Mouse (Mus musculus) heart, postnatal 25 days (tissue): Measurements from ENCODE around the gene Hist1h4h. TPM values are rescaled to one million over a fixed set of nuclear protein-coding genes. Genes with fewer than 3 reads are reported as not detected.
"Not testable (repeated sequence)": the region's sequence is repeated elsewhere in the genome, so short reads cannot be mapped to it uniquely, and the experiment has no call there.

Experiments used
- DNase-seq: peaks from one replicate; pipeline ENCODE4 v3.0.0; 2022; ENCODE audit warnings: low spot score
- intact Hi-C: fragments of 180-260 bp; cut with DNase I; formaldehyde crosslinking; loops from one replicate; pipeline ENCODE4 v1.15.1; 2025
- total RNA-seq, 2 experiments: library from RNA; stranded (reverse); gene quantifications; 2 replicates each; pipeline ENCODE4 v1.2.3; 2021

Hist1h4h gene
- total RNA-seq, 2 experiments from 2014 or later, result 272 to 334 TPM

DNA sequence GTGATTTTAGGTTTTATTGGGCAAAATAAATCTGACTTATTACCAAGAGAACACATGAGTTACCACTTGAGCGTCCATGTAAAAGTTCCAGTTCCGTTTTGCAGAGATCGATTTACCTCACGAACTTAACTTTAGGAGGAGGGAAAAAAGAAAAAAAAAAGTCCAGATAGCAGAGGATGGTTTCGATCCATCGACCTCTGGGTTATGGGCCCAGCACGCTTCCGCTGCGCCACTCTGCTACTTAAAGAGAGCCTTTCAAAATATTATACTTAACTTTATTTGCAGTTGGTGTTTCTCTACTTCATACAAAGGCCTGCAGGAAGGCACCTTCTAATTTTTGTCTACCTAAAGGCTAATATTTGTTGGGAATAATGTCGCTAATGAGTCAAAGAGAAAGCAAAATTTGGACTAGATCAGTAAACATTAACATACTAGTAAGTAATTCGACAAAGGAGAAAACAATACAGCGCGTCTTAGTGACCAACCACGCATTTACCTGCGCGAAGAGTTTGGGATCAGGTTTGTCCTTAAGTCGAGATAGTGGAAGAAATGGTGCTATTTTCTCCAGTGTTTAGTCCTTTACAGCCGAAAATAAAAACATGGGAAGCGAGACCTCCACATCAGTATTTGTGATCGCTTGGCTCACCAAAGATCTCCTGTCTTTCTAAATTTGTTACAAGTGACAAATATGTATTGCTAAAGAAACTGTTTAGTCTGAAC lies 509 bp upstream of the Hist1h4h start:
- peak; percentile 40 for DNase-seq
- intact Hi-C loops, result loop anchor here (2.0 to 5.0 kb wide), 4 partner anchors 52 to 1818 kb away; partner anchors contain the start of genes Hist1h2be and Hist1h4d

DNA sequence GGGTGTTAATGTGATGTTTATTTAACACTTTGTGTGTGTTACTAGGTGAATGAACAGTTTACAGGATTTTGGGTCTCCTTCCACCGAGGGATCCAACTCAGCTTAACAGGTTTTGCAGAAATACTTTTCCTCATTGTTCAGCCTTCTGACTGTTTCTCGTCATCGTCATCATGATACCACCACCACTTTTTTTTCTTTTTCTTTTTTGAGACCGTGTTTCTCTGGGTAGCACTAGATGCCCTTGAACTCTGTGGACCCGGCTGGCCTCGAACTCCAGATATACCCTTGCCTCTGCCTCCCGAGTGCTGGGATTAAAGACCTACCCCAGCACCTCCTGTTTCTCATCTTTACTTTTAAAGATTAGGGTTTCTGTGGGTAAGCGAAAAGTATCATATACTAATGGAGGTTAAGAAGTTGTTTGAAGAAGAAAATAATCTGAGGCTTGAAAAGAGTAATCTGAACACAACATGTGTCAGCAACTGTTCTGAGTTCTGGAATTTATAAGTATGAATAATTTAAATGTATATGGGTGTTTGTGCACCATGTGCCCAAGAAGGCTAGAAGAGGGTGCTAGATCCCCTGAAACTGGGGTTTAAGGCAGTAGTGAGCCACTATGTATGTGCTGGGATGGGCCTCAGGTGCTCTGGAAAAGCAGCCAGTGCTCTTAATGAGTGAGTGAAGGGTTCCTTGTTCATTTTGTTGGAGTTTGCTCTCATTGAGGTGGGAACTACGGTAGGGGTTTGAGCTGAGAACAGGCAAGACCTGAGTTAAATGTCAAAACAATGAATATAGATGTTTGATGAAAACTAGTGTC lies 1.6 kb downstream of the Hist1h4h start:
- intact Hi-C loops, result loop anchor here (5.0 kb wide), 3 partner anchors 50 to 1820 kb away; partner anchors contain the start of gene Hist1h4d

GRCm38 (mm10) chr13:23533560-23534367 lies 2.9 kb downstream of the Hist1h4h start, which contains the start of gene Hist1h2af:
Hist1h2af (plus strand) TSS chr13:23533906.
- not testable (repeated sequence) for DNase-seq
- intact Hi-C loops, result loop anchor here (5.0 kb wide), 3 partner anchors 49 to 1821 kb away; partner anchors contain the start of gene Hist1h4d

More for the DNA sequence above, 1.6 kb downstream of the Hist1h4h start:
- DNase-seq, result no peak

GRCm38 (mm10) chr13:23534368-23535131 lies 3.7 kb downstream of the Hist1h4h start:
- DNase-seq, result no peak
- intact Hi-C loops, result loop anchor here (5.0 kb wide), 3 partner anchors 48 to 1822 kb away; partner anchors contain the start of gene Hist1h4d

- peak; percentile 71 for DNase-seq
- intact Hi-C loops, result not testable (repeated sequence)
These were observed 4.6 kb downstream of the Hist1h4h start, which contains the start of gene Hist1h3g for GRCm38 (mm10) chr13:23535137-23536075. Hist1h3g (plus strand) TSS chr13:23535422.

DNA sequence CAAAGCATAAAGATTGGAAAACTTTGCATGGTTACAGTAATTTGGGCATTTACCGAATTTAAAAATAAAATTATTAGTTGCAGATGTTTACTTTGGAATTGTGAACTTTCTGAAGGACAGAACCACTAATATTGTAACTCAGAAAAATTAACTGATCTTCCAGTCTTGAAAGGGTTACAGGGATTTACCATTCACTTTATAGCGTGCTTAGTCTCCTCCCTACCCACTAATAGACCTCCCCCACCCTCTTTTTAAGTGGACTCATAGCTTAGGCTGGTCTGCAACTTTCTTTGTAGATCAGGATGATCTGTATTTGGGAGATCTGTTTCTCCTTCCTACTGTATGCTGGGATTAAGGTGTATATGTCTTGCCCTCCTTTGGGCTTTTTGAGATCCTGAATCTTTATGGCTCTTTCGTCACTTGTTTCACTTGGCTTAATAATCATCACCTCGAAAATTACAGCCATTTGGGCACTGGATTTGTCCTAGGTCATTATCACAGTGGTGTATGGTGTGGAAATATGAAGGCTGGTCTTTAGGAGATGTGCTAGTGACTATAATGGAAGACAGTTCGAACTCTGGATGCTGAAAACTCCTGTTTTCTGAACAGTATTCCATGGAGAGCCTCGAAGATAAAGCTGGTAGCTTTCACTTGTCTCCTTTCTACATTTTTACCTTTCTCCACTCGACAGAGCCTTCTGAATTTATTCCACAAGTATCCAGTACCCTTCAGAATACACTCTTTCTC lies 5.4 kb downstream of the Hist1h4h start:
- intact Hi-C loops, result no loop called here
- DNase-seq, result no peak

- intact Hi-C loops, result no loop called here
- DNase-seq, result no peak
These were observed 6.3 kb downstream of the Hist1h4h start for GRCm38 (mm10) chr13:23537006-23537710.

DNA sequence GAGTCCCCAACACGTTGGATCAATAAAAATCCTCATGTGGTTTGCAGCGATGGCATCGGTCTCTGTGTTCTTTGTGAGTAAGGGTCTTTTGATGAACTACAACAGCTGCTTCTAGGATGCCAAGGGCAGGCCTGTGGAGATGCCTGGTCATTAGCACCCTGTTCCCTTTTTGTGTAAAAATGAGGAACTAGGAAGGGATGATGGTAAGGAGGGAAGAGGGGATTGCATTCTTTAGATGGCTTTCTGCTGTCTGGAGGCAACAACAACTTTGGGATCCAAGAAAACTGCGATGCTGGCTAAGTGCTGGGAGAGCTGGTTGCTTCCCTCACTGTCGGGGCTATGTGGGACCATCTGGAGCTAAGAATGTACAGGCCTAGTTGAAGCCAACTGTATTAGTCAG lies 7.4 kb downstream of the Hist1h4h start:
- no peak for DNase-seq
- intact Hi-C loops, result no loop called here

DNA sequence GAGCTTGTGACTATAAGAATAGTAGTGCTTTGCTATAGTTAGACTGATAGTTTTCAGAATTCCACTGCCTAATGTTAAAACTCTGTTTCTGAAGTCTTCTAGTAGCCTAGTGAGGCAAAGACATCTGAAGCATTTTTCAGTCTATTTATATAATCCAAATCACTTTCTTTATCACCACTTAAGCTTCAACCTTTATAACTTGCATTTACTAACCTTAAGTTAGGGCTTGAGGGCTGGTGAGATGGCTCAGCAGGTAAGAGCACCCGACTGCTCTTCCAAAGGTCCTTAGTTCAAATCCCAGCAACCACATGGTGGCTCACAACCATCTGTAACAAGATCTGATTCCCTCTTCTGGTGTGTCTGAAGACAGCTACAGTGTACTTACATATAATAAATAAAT lies 9.0 kb downstream of the Hist1h4h start:
- intact Hi-C loops, DNase-seq: not testable (repeated sequence)

GRCm38 (mm10) chr13:23541497-23541896 lies 10.6 kb downstream of the Hist1h4h start:
- intact Hi-C loops, result no loop called here
- no peak for DNase-seq

DNA sequence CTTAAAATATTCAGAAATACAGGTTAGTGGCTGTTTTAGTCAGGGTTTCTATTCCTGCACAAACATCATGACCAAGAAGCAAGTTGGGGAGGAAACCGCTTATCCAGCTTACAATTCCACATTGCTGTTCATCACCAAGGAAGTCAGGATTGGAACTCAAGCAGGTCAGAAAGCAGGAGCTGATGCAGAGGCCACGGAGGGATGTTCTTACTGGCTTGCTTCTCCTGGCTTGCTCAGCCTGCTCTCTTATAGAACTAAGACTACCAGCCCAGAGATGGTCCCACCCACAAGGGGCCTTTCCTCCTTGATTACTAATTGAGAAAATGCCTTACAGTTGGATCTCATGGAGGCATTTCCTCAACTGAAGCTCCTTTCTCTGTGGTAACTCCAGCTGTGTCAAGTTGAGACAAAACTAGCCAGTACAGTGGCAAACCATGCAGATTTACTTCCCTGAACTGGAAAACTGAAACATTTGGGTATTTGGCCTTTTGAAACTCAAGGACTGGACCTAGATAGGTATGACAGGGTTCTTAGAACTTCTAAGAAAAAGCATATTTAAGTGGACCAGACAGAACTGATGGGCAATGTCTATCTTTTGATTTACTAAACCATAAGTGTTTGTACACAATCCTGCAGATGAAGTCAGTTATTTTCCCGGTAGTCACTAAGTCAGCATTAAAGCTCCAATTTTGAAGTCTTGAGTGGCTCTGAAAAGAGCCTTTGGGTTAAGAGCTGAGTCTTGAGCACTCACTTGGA lies 11.6 kb downstream of the Hist1h4h start:
- DNase-seq, intact Hi-C loops: not testable (repeated sequence)

GRCm38 (mm10) chr13:23542999-23543607 lies 12.3 kb downstream of the Hist1h4h start, which contains the start of gene Hist1h2bh:
Hist1h2bh (minus strand) TSS chr13:23543392.
- peak; percentile 53 for DNase-seq
- intact Hi-C loops, result not testable (repeated sequence)

DNA sequence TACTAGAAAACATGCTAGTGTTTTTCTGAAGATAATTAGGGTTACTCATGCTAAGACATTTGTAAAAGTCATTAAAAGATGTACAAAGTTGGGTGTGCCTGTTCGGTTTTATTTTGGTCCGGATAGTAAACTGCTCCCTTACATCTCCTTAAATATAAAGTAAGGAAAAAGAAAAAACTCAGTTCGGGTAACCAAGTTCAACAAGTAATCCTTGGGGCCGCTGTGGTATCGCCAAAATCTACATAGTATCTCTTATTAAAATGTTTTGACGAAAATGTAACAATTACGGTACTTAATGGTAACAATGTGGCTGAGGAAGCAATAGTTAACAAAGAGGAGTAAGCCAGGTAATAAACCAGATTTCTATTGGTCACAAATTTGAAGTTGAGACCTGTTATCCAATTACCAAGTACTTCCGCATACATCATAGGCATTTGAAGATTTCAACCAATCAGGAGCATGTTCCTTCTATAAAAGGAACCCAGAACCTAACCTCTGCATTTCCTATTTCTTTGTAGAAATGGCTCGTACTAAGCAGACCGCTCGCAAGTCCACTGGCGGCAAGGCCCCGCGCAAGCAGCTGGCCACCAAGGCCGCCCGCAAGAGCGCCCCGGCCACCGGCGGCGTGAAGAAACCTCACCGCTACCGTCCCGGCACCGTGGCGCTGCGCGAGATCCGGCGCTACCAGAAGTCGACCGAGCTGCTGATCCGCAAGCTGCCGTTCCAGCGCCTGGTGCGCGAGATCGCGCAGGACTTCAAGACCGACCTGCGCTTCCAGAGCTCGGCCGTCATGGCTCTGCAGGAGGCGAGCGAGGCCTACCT lies 13.3 kb downstream of the Hist1h4h start, which contains the start of gene Hist1h3f:
TSS of gene Hist1h3f (plus strand) at position 88 of the 822 bp plus-strand sequence.
- DNase-seq, result peak; percentile 56
- intact Hi-C loops, result no loop called here

DNA sequence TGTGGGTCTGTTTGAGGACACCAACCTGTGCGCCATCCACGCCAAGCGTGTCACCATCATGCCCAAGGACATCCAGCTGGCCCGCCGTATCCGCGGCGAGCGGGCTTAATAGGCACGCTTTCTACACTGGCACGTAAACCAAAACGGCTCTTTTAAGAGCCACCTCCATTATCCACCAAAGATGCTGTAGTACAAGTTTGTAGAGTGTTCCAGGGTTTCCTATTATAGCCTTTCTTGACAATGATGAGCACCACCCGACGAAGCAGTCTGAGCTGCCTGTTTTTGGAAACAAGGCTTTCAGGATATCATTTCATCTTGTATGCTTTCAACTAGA lies 13.9 kb downstream of the Hist1h4h start:
- intact Hi-C loops, DNase-seq: not testable (repeated sequence)

- no peak for DNase-seq
- intact Hi-C loops, result no loop called here
These were observed 15.8 kb downstream of the Hist1h4h start for GRCm38 (mm10) chr13:23546694-23547093.
